Mouse (Mus musculus) CH12.LX (cell line): ENCODE data around the gene Mrgprg.

ENCODE experiments used
- CTCF ChIP-seq, 2 experiments: IDR thresholded peaks in 1 of 2; conservative IDR thresholded peaks in 1 of 2; 2 replicates each; pipeline ENCODE4 v1.5.1; 2011 to 2012; ENCODE audit warnings: low read depth in 2 of 2, low read length in 2 of 2, improper control_type of control experiment in 1 of 2, inconsistent platforms in 1 of 2, mild to moderate bottlenecking in 1 of 2, moderate library complexity in 1 of 2
- MAZ ChIP-seq: IDR thresholded peaks from 2 replicates; pipeline ENCODE4 v1.6.1; 2012; ENCODE audit warnings: low read depth, mild to moderate bottlenecking, inconsistent platforms, low read length, improper control_type of control experiment, moderate library complexity
- NELFE ChIP-seq: IDR thresholded peaks from 2 replicates; pipeline ENCODE4 v1.6.1; 2011; ENCODE audit warnings: low read depth, low read length, improper control_type of control experiment
- POLR2A ChIP-seq: IDR thresholded peaks from 2 replicates; pipeline ENCODE4 v1.6.1; 2011; ENCODE audit warnings: low read depth, mild to moderate bottlenecking, improper control_type of control experiment, low read length
- USF1 ChIP-seq: IDR thresholded peaks from 2 replicates; pipeline ENCODE4 v1.6.1; 2014; ENCODE audit warnings: low read depth, mild to moderate bottlenecking, inconsistent platforms, low read length, improper control_type of control experiment

DNA sequence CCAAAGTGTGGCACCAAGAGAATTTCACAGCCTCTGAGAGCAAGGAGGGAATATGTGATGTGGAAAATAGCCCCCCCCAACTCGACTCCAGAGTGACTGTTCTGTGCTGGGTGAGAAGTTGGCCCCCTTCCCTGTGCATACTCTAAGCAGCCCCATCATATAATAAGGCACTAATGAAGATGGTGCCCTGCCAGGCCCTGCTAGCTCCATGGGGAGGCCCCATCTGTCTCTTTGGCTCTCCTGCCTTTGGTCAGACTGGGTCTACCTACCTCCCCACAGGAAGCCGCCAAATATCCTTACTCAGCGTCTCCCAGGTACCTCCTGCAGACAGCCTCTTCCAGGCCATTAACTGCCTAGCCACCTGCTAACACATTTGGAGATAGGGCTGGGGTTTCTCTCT is 7.8 kb downstream of the Mrgprg start:
- TF ChIP-seq MAZ (no peak), POLR2A (no peak), CTCF (conservative IDR thresholded peaks at IDR 0.05 in 1 of 2, IDR thresholded peaks at IDR 0.05 in 1 of 2; ENCODE audit: low read depth in 2 of 2, low read length in 2 of 2) (no peak), NELFE (no peak), USF1 (no peak)
